Mouse (Mus musculus) effector memory CD4-positive, alpha-beta T cell, adult 5 months (primary cell): Measurements from ENCODE around the gene Snupn. TPM values are rescaled to one million over a fixed set of nuclear protein-coding genes. Genes with fewer than 3 reads are reported as not detected.

Experiments
- polyA plus RNA-seq: library from polyadenylated mRNA; unstranded; fragments of 100-300 nt; shearing (Covaris generic); gene quantifications from one replicate; pipeline ENCODE4 v1.2.1, GENCODE M21; 2017

Gene Snupn
- polyA plus RNA-seq, result 16.3 TPM

DNA sequence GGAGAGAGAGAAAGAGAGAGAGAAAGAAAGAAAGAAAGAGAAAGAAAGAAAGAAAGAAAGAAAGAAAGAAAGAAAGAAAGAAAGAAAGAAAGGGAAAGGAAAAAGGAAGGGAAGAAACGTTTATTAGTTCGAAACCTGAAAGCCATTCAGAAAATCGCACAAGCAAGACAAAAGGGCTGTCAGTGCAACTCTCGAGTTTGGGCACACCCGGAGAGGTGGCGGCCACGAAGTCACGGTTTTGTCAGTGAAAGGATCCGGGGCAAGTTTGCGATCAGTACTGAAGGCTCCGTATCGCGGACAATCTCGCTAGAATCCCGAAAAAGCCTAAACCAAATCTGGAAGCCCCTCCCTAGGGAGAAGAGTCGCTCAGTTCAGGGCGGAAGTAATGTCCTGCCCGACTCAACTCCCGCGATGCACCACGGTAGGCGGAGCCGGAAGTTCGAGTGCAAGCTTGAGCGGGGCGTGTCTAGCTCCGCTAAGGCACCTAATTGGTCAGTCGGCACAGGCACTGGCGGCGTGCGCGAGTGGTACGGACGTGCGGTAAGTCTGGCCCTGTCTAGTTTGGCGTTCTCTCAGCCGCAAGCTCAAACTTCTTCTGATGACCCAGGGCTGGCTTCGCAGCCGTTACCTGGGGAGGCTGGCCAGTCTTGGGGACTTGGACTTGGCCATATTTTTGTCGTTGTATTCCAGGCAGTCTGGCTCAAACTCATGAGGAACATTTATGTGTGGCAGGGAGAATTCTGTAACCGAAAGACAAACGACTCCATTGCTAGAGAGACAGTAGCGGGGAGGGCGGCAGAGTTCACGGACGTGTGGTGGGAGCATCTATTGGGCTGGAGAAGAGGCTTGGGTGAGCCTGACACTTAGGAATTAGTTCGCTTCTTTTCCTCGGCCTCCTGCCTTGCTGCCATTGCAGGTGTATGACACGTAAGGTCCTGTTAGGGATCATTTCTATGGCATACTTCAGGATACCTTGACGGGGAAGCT, at the start of gene Snupn:
Gene Snupn, plus strand, starts transcription at position 465 of the 987 bp plus-strand sequence.

GRCm38 (mm10) chr9:56928041-56928811, 22.5 kb upstream of the Snupn start, which contains the start of gene Snx33:
Gene Snx33 (minus strand): TSS chr9:56928371.

GRCm38 (mm10) chr9:56937223-56938160, 13.2 kb upstream of the Snupn start, which contains the start of gene Imp3:
Gene Imp3 (plus strand): TSS chr9:56937475.

GRCm38 (mm10) chr9:56994286-56995197, 43.9 kb downstream of the Snupn start, which contains the start of gene Ptpn9:
Gene Ptpn9 (plus strand): TSS chr9:56994923.

Other genes with a start within 250 kb of the Snupn start
- gene Lingo1, start 154.4 kb upstream of the Snupn start, polyA plus RNA-seq, result not detected
- gene Odf3l1, start 86.2 kb upstream of the Snupn start, polyA plus RNA-seq, result not detected
- gene Cspg4, start 85.8 kb upstream of the Snupn start, polyA plus RNA-seq, result 0.15 TPM
- gene Snx33, start 22.5 kb upstream of the Snupn start, polyA plus RNA-seq, result 7.6 TPM
- gene Imp3, start 13.4 kb upstream of the Snupn start, polyA plus RNA-seq, result 66.6 TPM
- 15.1 TPM for gene Ptpn9, start 44.0 kb downstream of the Snupn start, polyA plus RNA-seq
- 30.3 TPM for gene Sin3a, start 121.2 kb downstream of the Snupn start, polyA plus RNA-seq
- gene Man2c1, start 179.8 kb downstream of the Snupn start, polyA plus RNA-seq, result 92.2 TPM
- 72.0 TPM for gene Neil1, start 197.4 kb downstream of the Snupn start, polyA plus RNA-seq
- gene Commd4, start 207.5 kb downstream of the Snupn start, polyA plus RNA-seq, result 165 TPM